Mouse (Mus musculus) intestine, embryonic 16.5 days (tissue): ENCODE measurements at regions not wholly inside any gene's neighbourhood (a gene's known extent, or its start where the extent isn't known, plus 50 kb on each side); places are given as distances from the start of the nearest gene placed in this dataset.

Source experiments
- ATAC-seq: fragments of 200-750 bp; cut with Nextera tagmentation; 2 replicates; pipeline ENCODE4 v1.8.0; 2017; ENCODE audit warnings: moderate TSS enrichment, moderate library complexity
- H3K27ac ChIP-seq: fragments of 300-500 bp; sonication (generic); 2 replicates; pipeline ENCODE4 v1.5.1; 2014; ENCODE audit warnings: mild to moderate bottlenecking, low read length
- H3K27me3 ChIP-seq: fragments of 300-500 bp; sonication (generic); replicated peaks from 2 replicates; pipeline ENCODE4 v1.6.1; 2014; ENCODE audit warnings: low read length, control low read depth, mixed read lengths; ENCODE audit not compliant: control insufficient read depth, insufficient read depth
- H3K36me3 ChIP-seq: fragments of 300-500 bp; sonication (generic); 2 replicates; pipeline ENCODE4 v1.6.1; 2014; ENCODE audit warnings: low read length, control low read depth; ENCODE audit not compliant: control insufficient read depth, insufficient read depth
- H3K4me1 ChIP-seq: fragments of 300-500 bp; sonication (generic); 2 replicates; pipeline ENCODE4 v1.6.1; 2014; ENCODE audit warnings: low read length, control low read depth, mixed read lengths; ENCODE audit not compliant: control insufficient read depth, insufficient read depth
- H3K4me2 ChIP-seq: fragments of 300-500 bp; sonication (generic); 2 replicates; pipeline ENCODE4 v1.6.1; 2014; ENCODE audit warnings: low read depth, low read length, control low read depth
- H3K4me3 ChIP-seq: fragments of 300-500 bp; sonication (generic); 2 replicates; pipeline ENCODE4 v1.5.1; 2014; ENCODE audit warnings: mild to moderate bottlenecking, low read length
- H3K9ac ChIP-seq: fragments of 300-500 bp; sonication (generic); 2 replicates; pipeline ENCODE4 v1.6.1; 2014; ENCODE audit warnings: low read depth, low read length
- H3K9me3 ChIP-seq: fragments of 300-500 bp; sonication (generic); 2 replicates; pipeline ENCODE4 v1.6.1; 2016; ENCODE audit warnings: low read length, control low read depth; ENCODE audit not compliant: control insufficient read depth
- WGBS: fragments of 180-500 bp; shearing (Covaris S2); extraction: QIAGEN DNeasy Blood & Tissue Kit; methylation state at CpG from one replicate; pipeline ENCODE4 v1.1.7; 2014; 5-methylcytosine and 5-hydroxymethylcytosine counted together

DNA sequence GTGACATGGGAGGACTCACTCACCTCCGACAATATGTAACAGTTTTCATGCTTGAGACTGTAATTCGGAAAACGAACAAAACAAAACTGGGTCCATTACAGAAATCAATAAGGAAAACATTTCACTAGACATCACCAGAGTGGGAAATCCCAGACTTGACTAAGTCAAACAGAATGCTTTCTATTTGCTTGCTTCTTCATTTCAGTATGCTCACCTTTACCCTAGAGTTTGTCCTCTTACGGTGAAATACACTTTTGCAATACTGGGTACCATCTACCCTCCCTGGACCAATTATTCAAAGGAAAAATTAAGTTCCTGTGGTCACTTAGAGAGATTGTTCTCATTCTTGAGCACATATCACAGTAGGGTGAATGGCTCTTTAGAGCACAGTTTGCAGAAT is 613.4 kb upstream of the 4930412O13Rik start:
- Histone ChIP-seq H3K4me1 (no peaks in the 10 kb centered on the region), H3K4me2 (no peak overlapping the region), H3K4me3 (no peak overlapping the region), H3K36me3 (no peaks in the 10 kb centered on the region), H3K27ac (no peak overlapping the region), H3K9me3 (no peaks in the 10 kb centered on the region), H3K27me3 (no peaks in the 10 kb centered on the region), H3K9ac (no peak overlapping the region)
- WGBS = 87% methylated on average over 4 of the region's 4 CpGs
- no peak for ATAC-seq

DNA sequence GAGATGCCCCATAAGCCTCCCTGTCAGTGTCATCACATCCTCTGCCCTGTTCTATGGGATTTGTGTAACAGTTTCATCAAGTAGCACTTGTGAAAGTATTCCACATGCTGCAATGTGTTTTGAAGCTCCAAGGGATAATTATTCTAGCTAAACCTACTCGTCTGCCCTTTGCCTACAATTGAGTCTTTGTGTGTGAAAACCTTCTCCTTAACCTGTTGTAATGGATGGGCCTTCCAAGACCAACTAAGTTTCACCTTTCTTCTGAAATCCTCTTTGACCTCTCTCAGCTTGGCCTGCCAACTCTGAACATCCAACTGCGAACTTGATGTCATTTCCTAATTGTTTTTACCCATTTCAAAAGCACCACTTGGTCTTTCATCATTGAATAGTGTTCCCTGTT is 597.6 kb upstream of the 4930412O13Rik start:
- H3K4me2 ChIP-seq = no peak overlapping the region
- H3K4me3 ChIP-seq = no peak overlapping the region
- H3K36me3 ChIP-seq = no peaks in the 10 kb centered on the region
- H3K9me3 ChIP-seq = no peaks in the 10 kb centered on the region
- H3K9ac ChIP-seq = no peak overlapping the region
- no peak for ATAC-seq
- H3K4me1 ChIP-seq = no peaks in the 10 kb centered on the region
- 78% methylated on average over 2 of the region's 2 CpGs for WGBS
- no peaks in the 10 kb centered on the region for H3K27me3 ChIP-seq
- H3K27ac ChIP-seq = no peak overlapping the region

DNA sequence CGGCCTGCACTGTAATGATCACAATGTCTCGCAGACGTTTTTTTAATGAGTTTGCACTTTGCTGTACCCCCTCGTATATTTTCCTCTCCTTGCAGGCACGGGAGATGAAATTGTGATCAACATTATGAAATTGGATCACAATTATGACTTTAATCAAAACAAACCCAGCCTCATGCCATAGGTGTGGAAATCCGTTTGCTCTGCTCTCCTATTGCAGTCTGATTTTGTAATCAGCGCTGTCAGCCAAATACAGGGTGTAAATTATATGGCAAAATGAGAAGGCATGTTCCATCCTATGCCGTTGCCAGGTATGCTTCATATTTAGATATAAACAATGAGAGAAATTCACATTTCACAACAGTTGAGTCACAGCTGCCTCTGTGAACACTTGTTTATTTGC is 595.3 kb upstream of the 4930412O13Rik start:
- 82% methylated on average over 8 of the region's 8 CpGs for WGBS
- Histone ChIP-seq H3K36me3 (no peaks in the 10 kb centered on the region), H3K27ac (no peak overlapping the region), H3K4me1 (no peaks in the 10 kb centered on the region), H3K9ac (no peak overlapping the region), H3K9me3 (no peaks in the 10 kb centered on the region), H3K4me2 (no peak overlapping the region), H3K4me3 (no peak overlapping the region), H3K27me3 (no peaks in the 10 kb centered on the region)
- no peak for ATAC-seq

DNA sequence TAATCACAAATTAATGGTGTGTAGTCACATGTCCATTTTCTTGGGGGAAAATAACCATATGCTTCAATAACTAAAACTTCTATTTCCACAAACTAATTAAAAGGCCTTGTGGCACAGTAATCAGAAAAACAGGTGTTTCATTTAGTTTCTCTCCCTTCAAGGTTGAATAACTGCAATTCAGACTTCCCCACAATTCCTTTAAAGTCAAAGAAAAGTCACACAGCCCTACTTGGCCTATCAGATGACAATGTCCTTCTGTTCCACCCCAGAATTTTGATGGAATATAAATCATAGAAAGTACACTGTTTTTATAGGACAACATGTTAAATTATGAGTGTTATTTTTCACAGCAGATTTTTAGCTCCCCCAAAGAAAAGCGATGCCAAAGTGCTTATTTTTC is 594.0 kb upstream of the 4930412O13Rik start:
- ATAC-seq = no peak
- no peak overlapping the region for H3K4me2 ChIP-seq
- no peak overlapping the region for H3K4me3 ChIP-seq
- no peaks in the 10 kb centered on the region for H3K9me3 ChIP-seq
- H3K9ac ChIP-seq = no peak overlapping the region
- H3K27ac ChIP-seq = no peak overlapping the region
- H3K36me3 ChIP-seq = no peaks in the 10 kb centered on the region
- WGBS = 86% methylated on average over 1 of the region's 1 CpGs
- H3K27me3 ChIP-seq = no peaks in the 10 kb centered on the region
- no peaks in the 10 kb centered on the region for H3K4me1 ChIP-seq

DNA sequence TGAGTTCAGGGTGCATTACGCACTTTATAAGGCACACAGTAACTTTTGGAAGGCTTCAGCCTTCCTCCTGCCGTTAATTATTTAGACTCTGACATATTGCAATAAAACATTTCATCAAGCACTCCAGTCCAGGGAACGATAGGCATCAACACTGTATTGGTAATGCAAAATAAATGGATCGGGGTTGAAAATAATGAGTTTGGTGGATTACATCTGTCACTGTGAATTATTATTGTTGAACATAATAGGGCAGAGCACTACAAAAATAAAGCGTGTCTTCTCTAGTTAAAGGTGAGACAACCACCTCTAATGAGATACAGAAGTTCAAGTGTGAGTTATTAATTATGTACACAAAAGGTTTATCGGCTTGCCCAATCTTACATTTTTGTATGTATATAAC is 593.4 kb upstream of the 4930412O13Rik start:
- no peak overlapping the region for H3K4me3 ChIP-seq
- H3K9me3 ChIP-seq = no peaks in the 10 kb centered on the region
- no peaks in the 10 kb centered on the region for H3K36me3 ChIP-seq
- no peaks in the 10 kb centered on the region for H3K27me3 ChIP-seq
- H3K4me1 ChIP-seq = no peaks in the 10 kb centered on the region
- no peak overlapping the region for H3K27ac ChIP-seq
- H3K9ac ChIP-seq = no peak overlapping the region
- 77% methylated on average over 6 of the region's 6 CpGs for WGBS
- no peak overlapping the region for H3K4me2 ChIP-seq
- no peak for ATAC-seq

DNA sequence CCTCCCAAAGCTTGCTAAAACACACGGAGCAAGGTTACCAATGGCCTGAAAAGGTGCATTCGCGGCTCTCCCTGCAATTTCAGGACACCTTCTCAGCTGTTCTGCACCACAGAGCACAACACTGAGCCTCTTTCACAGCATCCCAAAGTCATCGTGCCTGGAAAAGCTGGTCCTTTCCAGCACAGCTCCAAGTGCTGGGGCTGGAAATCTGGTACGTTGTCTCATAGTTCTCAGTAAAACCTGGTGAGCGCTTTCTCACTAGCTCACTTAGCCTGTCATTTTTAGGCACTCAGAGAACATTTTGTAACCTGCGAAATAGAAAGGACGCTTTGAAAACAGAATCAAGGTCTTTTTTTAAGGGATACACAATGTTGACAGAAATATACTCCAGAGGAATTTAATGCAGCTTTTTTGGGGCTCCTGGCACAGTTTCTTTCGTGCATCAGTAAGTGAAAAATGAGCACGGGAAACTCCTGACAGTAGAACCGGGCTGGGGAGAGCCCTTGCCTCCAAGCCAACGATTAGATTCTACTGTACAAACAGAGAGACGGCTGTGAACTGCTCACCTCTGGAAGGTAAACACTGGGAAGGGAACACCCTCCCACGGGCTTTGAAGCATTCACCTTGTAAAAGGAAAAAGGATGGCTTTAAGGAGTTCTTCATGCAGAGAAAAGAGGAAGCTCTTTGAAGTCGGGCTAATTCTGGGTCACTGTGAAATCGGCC is 549.3 kb upstream of the 4930412O13Rik start:
- ATAC-seq = no peak
- H3K36me3 ChIP-seq = no peaks in the 10 kb centered on the region
- no peaks in the 10 kb centered on the region for H3K27me3 ChIP-seq
- no peaks in the 10 kb centered on the region for H3K4me1 ChIP-seq
- no peak overlapping the region for H3K9ac ChIP-seq
- H3K9me3 ChIP-seq = no peaks in the 10 kb centered on the region
- H3K4me3 ChIP-seq = no peak overlapping the region
- WGBS = 36% methylated on average over 16 of the region's 16 CpGs
- no peak overlapping the region for H3K4me2 ChIP-seq
- no peak overlapping the region for H3K27ac ChIP-seq

DNA sequence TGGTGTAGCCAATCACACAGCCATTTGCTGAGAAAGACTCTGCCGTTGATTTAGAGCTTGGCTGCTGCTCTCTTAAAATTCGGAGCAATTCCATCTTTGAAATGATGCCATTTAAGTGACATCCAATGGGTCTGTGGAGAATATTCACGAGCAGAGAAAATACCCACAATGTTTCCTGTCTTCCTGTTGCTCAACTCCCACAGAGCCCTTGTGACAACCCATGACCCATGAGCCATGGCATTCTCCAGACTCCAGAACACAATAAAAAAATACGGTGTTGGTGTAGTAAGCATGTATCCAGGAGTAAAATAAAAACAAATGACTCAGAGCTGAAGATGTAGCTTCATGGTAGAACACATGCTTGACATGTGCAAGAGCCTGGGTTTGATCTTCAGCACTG is 532.1 kb upstream of the 4930412O13Rik start:
- no peaks in the 10 kb centered on the region for H3K27me3 ChIP-seq
- no peaks in the 10 kb centered on the region for H3K4me1 ChIP-seq
- no peaks in the 10 kb centered on the region for H3K9me3 ChIP-seq
- no peak overlapping the region for H3K4me3 ChIP-seq
- ATAC-seq = no peak
- no peaks in the 10 kb centered on the region for H3K36me3 ChIP-seq
- no peak overlapping the region for H3K9ac ChIP-seq
- 47% methylated on average over 4 of the region's 4 CpGs for WGBS
- no peak overlapping the region for H3K4me2 ChIP-seq
- H3K27ac ChIP-seq = no peak overlapping the region

DNA sequence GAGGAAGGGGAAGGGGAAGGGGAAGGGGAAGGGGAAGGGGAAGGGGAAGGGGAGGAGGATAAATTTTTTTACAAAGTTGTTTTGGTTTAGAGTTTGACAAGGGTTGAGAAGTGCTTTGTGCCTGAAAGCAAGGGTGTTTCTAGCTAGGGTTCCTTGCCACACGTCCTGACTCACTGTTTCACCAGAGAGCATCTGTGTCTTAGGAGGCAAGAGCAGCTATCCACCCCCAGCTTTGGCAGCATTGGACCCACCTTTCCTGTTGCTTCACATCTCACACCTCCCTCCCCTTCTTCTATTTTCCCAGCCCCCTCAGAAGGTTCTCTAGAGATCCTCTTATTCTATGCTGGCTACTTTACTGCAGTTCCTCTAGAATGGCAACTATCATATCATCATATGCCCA is 531.1 kb upstream of the 4930412O13Rik start:
- Histone ChIP-seq H3K4me3 (no peak overlapping the region), H3K27ac (no peak overlapping the region), H3K27me3 (no peaks in the 10 kb centered on the region), H3K9me3 (no peaks in the 10 kb centered on the region), H3K9ac (no peak overlapping the region), H3K4me1 (no peaks in the 10 kb centered on the region), H3K4me2 (no peak overlapping the region), H3K36me3 (no peaks in the 10 kb centered on the region)
- WGBS = 38% methylated on average over 1 of the region's 1 CpGs
- no peak for ATAC-seq

DNA sequence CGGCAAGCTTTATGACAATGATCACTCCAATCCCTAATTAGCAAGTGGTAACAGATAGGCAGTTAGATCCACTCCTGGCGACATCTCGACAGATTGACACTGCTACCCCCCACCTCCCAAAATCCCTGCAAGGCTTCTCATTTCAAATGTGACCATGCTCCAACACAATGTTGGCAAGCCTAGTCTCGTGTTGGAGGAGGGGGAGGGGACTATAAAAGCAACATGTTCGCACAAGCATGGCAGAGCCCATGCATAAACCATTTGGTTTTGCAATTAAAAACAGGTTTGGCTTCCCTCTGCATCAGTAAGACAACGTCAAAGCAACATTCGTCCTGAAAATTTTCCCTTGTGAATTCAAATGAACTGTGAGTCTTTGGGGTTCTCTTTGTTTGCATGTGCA is 528.9 kb upstream of the 4930412O13Rik start:
- Histone ChIP-seq H3K9ac (no peak overlapping the region), H3K4me2 (no peak overlapping the region), H3K4me3 (no peak overlapping the region), H3K36me3 (no peaks in the 10 kb centered on the region), H3K27me3 (no peaks in the 10 kb centered on the region), H3K4me1 (no peaks in the 10 kb centered on the region), H3K27ac (no peak overlapping the region), H3K9me3 (no peaks in the 10 kb centered on the region)
- no peak for ATAC-seq
- WGBS = 51% methylated on average over 7 of the region's 7 CpGs

DNA sequence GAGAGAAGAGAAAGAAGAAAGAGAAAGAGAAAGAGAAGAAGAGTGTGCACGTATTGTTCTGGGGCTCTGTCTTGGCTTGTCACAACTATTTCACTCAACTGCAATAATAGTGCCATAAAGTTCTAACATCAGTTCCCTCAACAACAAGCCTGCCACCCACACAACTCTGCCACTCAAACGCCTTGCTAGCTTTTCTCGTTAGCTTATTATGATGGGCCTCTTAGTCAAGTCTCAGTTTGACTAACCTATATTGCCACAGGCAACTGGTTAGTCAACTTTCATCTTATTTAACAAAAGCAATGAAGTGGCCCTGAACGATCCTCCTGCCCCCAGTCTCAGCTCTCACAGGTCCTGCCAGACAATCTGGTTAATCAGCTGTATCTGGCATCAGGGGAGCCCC is 521.0 kb upstream of the 4930412O13Rik start:
- Histone ChIP-seq H3K9me3 (no peaks in the 10 kb centered on the region), H3K27ac (no peak overlapping the region), H3K4me3 (no peak overlapping the region), H3K4me2 (no peak overlapping the region), H3K9ac (no peak overlapping the region), H3K27me3 (no peaks in the 10 kb centered on the region), H3K4me1 (no peaks in the 10 kb centered on the region), H3K36me3 (no peaks in the 10 kb centered on the region)
- no peak for ATAC-seq
- WGBS = 68% methylated on average over 4 of the region's 4 CpGs
